Mouse (Mus musculus) kidney, adult 2 months (tissue): Measurements from ENCODE around the gene Wtap.

Experiments
- CTCF ChIP-seq: fragments of 200-500 bp; conservative IDR thresholded peaks from 2 replicates; pipeline ENCODE4 v1.5.1; 2011; ENCODE audit warnings: low read depth, mild to moderate bottlenecking, control low read depth, low read length, moderate library complexity, mixed read lengths; ENCODE audit not compliant: insufficient read depth, insufficient read length
- POLR2A ChIP-seq: fragments of 200-500 bp; IDR thresholded peaks from one replicate; pipeline ENCODE4 v1.6.1; 2011; ENCODE audit warnings: low read depth, low read length, control low read depth

GRCm38 (mm10) chr17:12963476-12963875 is 30.5 kb downstream of the Wtap start:
- no peak for TF ChIP-seq POLR2A
- TF ChIP-seq CTCF: no peak
